Mouse (Mus musculus) right cerebral cortex, postnatal 36 days (tissue): ENCODE measurements at regions not wholly inside any gene's neighbourhood (a gene's known extent, or its start where the extent isn't known, plus 50 kb on each side); places are given as distances from the start of the nearest gene placed in this dataset.

Experiments used
- DNase-seq, 2 experiments: peaks; one replicate each; pipeline ENCODE4 v3.0.0; 2022; ENCODE audit warnings: low spot score in 2 of 2, mixed read lengths in 1 of 2

DNA sequence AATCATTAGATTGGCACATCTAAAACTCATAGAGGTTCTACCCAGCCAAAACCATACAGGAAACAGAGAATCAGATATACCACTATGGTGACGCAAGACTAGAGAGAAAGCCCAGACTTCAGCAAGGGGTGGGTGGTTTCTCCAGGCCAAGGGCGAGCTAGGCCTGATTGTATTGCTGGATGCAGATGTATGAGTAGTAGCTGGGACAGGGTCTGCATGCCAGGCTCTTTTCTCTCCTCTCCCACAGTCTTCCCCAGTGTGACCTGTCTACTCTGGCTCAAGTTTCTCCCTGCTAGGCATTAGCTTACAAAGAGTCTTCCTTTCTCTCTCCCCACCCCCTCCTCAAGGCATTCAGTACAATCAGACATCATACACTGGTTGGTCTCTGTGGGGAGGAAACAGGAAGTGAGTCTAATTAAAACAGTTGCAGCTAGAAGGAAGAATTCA lies 181.8 kb upstream of the Sesn3 start:
- no peak for DNase-seq

GRCm38 (mm10) chr9:14103538-14103937 lies 171.3 kb upstream of the Sesn3 start:
- no peak for DNase-seq

DNA sequence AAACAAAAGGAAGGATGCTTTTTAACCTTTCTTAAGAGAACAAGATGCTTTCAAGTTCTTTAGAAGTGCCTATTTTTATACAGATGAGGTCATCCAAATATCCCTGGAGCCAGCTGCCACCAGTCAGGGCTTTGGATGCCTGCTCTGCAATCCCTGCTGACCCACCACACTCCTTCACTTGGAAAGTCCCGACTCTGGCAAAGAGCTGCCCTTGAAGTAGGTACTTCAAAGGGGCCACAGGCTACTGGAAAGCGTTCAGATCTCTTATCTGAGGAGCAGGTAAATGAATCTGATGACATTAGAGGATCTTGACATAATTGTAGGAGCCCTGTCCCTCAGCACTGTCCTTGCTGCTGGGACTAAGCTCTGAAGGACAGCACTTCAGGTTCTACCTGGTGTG lies 169.9 kb upstream of the Sesn3 start:
- no peak for DNase-seq

DNA sequence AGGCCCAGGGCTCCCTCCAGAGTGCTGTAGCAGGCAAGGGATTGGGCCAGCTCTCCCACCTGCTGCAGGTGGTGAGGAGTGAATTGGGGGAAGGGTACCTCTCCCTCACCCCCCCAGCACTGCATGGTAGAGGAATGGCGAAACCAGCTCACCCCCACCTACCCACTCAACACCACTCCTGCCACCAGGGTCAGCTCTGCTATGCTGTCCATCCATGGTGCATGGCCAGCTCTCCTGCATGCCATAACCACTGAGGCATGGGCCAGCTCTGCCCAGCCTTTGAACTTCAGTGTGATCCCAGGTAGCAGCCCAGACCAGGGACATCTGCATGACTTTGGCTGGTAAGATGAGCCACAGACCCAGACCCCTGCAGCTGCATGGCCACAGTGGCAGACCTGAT lies 168.5 kb upstream of the Sesn3 start:
- no peak for DNase-seq

GRCm38 (mm10) chr9:14108798-14109197 lies 166.1 kb upstream of the Sesn3 start:
- no peak for DNase-seq

DNA sequence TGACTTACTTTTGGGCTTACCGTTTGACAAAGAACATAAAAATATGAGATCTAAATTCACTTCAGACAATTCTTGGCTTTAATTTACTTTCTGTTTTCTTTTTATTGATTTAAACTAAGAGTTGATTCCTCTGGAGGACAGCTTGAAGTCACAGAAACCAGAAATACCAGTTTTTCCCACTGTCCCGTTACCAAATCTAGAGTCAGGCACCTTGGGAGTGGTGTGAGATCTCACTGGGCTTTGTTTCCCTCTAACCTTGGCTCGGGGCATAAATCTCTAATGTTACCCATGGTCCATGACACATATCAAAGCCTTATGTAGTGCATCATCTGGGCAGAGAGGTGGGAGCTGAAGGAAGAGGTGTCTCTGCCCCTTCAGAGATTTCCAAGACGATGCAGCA lies 165.4 kb upstream of the Sesn3 start:
- no peak for DNase-seq

- no peak for DNase-seq
These were observed 163.2 kb upstream of the Sesn3 start for GRCm38 (mm10) chr9:14111713-14112112.

GRCm38 (mm10) chr9:14115521-14115920 lies 159.3 kb upstream of the Sesn3 start:
- DNase-seq = no peak

GRCm38 (mm10) chr9:14116097-14116840 lies 158.6 kb upstream of the Sesn3 start:
- DNase-seq = no peak

GRCm38 (mm10) chr9:14133372-14133771 lies 141.5 kb upstream of the Sesn3 start:
- DNase-seq = no peak

- no peak for DNase-seq
These were observed 139.9 kb upstream of the Sesn3 start for GRCm38 (mm10) chr9:14134894-14135450.

GRCm38 (mm10) chr9:14141321-14141720 lies 133.5 kb upstream of the Sesn3 start:
- DNase-seq = no peak

- DNase-seq = no peak
These were observed 130.9 kb upstream of the Sesn3 start for GRCm38 (mm10) chr9:14143988-14144387.

DNA sequence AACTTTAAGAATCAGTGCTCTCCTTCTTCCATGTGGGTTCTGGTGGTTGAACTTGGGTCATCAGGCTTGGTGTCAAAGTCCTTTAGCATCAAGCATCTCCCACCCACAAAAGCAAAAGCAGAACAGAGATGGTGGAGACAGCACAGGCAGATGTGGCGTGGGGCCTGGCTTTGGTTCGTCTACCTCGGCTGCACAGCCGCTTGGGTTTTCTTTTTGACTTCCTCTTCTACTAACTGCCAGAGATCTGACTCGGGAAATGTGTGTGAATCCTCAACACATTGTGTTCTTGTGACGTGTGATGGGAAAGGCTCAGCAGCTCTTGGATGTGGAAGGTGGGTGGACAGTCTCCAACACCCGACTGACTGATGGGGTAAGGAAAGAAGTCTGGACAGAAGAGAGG lies 127.8 kb upstream of the Sesn3 start:
- no peak for DNase-seq

GRCm38 (mm10) chr9:14147731-14148130 lies 127.1 kb upstream of the Sesn3 start:
- DNase-seq = no peak

- DNase-seq = no peak
These were observed 124.6 kb upstream of the Sesn3 start for GRCm38 (mm10) chr9:14150288-14150687.

DNA sequence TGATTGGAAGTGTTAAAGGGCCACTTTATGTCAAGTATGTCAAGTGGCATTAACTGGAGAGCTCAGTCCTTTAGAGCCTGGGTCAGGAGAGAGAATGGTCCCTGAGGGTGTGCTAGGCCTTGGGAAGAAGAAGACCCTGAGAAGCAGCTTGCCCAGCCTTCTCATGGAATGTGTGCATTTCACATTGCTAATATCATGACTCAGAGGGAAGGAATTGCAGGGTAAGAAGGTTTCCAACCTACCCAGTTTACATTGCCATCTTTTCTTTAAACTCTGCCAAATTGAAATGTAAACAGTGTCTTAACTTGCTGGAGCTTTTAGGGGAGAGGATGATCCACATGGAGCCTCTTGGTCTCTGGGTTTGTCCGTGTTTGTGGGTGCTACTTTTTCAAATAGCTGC lies 117.9 kb upstream of the Sesn3 start:
- no peak for DNase-seq

- DNase-seq = no peak
These were observed 116.6 kb upstream of the Sesn3 start for GRCm38 (mm10) chr9:14158096-14158837.

DNA sequence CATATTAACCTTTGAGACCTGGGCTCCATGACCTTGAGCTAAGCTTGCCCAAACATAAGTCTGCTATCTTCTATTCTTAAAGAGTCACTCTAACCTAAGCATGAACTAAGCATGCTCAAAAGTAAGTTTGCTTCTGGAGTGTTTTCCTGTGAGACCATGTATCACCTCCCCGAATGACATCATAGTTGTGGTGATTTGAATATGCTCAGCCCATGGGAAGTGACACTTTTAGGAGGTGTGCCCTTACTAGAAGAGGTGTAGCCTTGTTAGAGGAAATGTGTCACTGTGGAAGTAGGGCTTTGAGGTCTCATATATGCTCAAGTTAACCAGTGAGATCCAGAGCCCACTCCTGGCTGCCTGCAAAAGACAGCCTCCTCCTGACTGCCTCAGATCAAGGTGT lies 114.7 kb upstream of the Sesn3 start:
- DNase-seq = no peak

GRCm38 (mm10) chr9:14171589-14172240 lies 103.2 kb upstream of the Sesn3 start:
- no peak for DNase-seq

GRCm38 (mm10) chr9:14173631-14174323 lies 101.1 kb upstream of the Sesn3 start:
- DNase-seq = peak; percentile 7 to 18
